Mouse (Mus musculus): Measurements from ENCODE around the gene Muc13. TPM values are rescaled to one million over a fixed set of nuclear protein-coding genes. Genes with fewer than 3 reads are reported as not detected.

The Muc13 gene
- polyA plus RNA-seq, 1 experiment from 2014 or later: 0.06 TPM

DNA sequence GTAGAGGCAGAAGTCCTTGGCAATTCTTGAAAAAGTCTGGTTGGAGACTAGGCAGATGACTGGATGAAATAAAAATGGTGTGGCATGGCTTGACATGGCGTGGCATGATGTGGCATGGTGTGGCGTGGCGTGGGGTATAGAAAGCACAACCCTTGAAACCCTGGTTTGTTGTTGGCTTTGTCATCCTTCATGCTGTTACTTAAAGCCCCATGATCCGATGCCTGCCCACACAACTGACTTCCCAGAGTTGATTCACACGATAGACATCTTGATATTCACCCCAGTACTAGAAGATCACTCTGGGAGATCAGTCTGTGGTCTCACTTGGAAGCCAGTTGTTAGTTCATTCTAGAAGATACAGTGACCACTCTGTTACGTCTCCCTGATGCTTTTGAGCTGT, 16.2 kb upstream of the Muc13 start:
- H3K4me3 ChIP-seq (ENCODE audit: low read length): no peak overlapping the region
- no peak overlapping the region for H3K27ac ChIP-seq (ENCODE audit: low read length)
- H3K27me3 ChIP-seq (ENCODE audit: insufficient read depth, low read length): no peaks in the 10 kb centered on the region
- H3K4me1 ChIP-seq (ENCODE audit: insufficient read depth, low read length): no peaks in the 10 kb centered on the region
- no peak for ATAC-seq (ENCODE audit: low FRiP score, low TSS enrichment)
- no peaks in the 10 kb centered on the region for H3K9me3 ChIP-seq (ENCODE audit: low read length)
- H3K4me2 ChIP-seq (replicated peaks; ENCODE audit: low read depth, low read length): no peak overlapping the region
- no peak overlapping the region for H3K9ac ChIP-seq (replicated peaks; ENCODE audit: low read length)
- WGBS: 90% methylated on average over 6 of the region's 6 CpGs
- no peaks in the 10 kb centered on the region for H3K36me3 ChIP-seq (ENCODE audit: insufficient read depth, low read length)

DNA sequence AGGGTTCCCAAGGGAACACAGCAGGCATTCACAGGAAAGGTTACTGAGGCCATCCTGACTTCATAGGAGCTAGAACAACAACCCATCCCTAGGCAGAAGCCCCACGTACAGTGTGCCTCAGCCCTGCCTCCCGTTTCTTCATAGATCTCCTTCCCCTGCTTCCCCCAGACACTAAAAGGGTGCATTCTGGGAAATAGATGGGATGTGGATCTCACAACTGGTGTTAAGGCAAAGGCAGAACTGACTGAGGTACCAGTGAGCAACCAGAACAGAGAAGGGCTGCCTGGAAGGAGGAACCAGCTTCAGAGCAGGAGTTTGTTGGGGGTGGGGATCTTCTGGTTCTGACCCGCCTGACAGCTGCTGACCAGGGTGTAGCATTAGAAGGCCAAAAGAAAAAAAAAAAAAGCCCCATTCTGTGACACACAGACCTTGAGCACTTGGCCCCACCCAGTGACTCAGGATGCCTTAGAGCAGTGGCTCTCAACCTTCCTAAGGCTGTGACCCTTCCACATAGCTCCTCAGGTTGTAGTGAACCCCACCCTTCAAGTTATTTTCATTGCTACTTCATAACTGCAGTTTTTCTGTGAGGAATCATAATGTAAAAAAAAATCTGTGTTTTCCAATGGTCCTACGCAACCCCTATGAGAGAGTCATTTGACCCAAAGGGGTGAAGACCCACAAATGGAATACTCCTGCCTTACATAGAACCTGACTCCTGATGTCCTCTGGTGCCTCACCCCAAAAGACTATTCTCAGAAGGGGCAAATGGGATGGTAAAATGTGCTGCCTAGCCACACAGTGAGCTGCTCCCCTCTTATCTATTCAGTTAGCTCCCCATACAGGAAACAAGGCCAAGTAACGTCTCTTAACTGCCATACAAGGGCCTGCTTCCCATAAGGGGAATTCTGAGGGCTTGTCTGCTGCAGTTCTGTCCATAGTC, 11.8 kb upstream of the Muc13 start:
- Histone ChIP-seq H3K4me2 (replicated peaks; ENCODE audit: low read depth, low read length) (no peak overlapping the region), H3K4me3 (ENCODE audit: low read length) (no peak overlapping the region), H3K27ac (ENCODE audit: low read length) (no peak overlapping the region), H3K36me3 (ENCODE audit: insufficient read depth, low read length) (no peaks in the 10 kb centered on the region), H3K9me3 (ENCODE audit: low read length) (no peaks in the 10 kb centered on the region), H3K9ac (replicated peaks; ENCODE audit: low read length) (no peak overlapping the region), H3K4me1 (ENCODE audit: insufficient read depth, low read length) (no peaks in the 10 kb centered on the region), H3K27me3 (ENCODE audit: insufficient read depth, low read length) (no peaks in the 10 kb centered on the region)
- 68% methylated on average over 5 of the region's 5 CpGs for WGBS
- ATAC-seq (ENCODE audit: low FRiP score, low TSS enrichment): no peak

- H3K9me3 ChIP-seq (ENCODE audit: low read length): no peaks in the 10 kb centered on the region
- no peak for ATAC-seq (ENCODE audit: low FRiP score, low TSS enrichment)
- H3K4me2 ChIP-seq (replicated peaks; ENCODE audit: low read depth, low read length): no peak overlapping the region
- no peak overlapping the region for H3K27ac ChIP-seq (ENCODE audit: low read length)
- no peaks in the 10 kb centered on the region for H3K27me3 ChIP-seq (ENCODE audit: insufficient read depth, low read length)
- 77% methylated on average over 1 of the region's 1 CpGs for WGBS
- H3K4me1 ChIP-seq (ENCODE audit: insufficient read depth, low read length): no peaks in the 10 kb centered on the region
- H3K9ac ChIP-seq (replicated peaks; ENCODE audit: low read length): no peak overlapping the region
- H3K4me3 ChIP-seq (ENCODE audit: low read length): no peak overlapping the region
- no peaks in the 10 kb centered on the region for H3K36me3 ChIP-seq (ENCODE audit: insufficient read depth, low read length)
Measured at GRCm38 (mm10) chr16:33782729-33783091, 11.1 kb upstream of the Muc13 start.

DNA sequence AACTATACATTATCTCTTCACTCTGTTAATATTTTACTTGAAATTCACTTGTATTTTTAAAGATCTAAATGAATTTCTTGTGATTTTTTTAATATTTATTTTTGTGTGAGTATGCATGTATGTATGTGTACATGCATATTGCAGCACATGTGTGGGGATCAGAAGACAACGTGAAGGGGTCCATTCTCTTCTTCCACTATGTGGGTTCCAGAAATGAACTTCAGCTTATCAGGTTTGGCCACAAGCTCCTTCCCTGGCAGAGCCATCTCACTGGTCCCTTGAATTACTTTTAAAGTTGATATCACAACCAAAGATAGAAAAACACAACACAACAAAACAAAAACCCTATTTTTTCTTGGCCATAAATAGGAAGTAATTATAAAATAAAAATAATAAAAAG, 9.3 kb upstream of the Muc13 start:
- Histone ChIP-seq H3K27me3 (ENCODE audit: insufficient read depth, low read length) (no peaks in the 10 kb centered on the region), H3K9me3 (ENCODE audit: low read length) (no peaks in the 10 kb centered on the region), H3K27ac (ENCODE audit: low read length) (no peak overlapping the region), H3K36me3 (ENCODE audit: insufficient read depth, low read length) (no peaks in the 10 kb centered on the region), H3K4me2 (replicated peaks; ENCODE audit: low read depth, low read length) (no peak overlapping the region), H3K4me3 (ENCODE audit: low read length) (no peak overlapping the region), H3K4me1 (ENCODE audit: insufficient read depth, low read length) (no peaks in the 10 kb centered on the region), H3K9ac (replicated peaks; ENCODE audit: low read length) (no peak overlapping the region)
- WGBS: 89% methylated on average over 1 of the region's 1 CpGs
- ATAC-seq (ENCODE audit: low FRiP score, low TSS enrichment): no peak

- Histone ChIP-seq H3K9ac (replicated peaks; ENCODE audit: low read length) (no peak overlapping the region), H3K27ac (ENCODE audit: low read length) (no peak overlapping the region), H3K4me3 (ENCODE audit: low read length) (no peak overlapping the region), H3K4me1 (ENCODE audit: insufficient read depth, low read length) (no peaks in the 10 kb centered on the region), H3K4me2 (replicated peaks; ENCODE audit: low read depth, low read length) (no peak overlapping the region), H3K27me3 (ENCODE audit: insufficient read depth, low read length) (no peaks in the 10 kb centered on the region), H3K36me3 (ENCODE audit: insufficient read depth, low read length) (no peaks in the 10 kb centered on the region), H3K9me3 (ENCODE audit: low read length) (no peaks in the 10 kb centered on the region)
- 55% methylated on average over 8 of the region's 8 CpGs for WGBS
- ATAC-seq (ENCODE audit: low FRiP score, low TSS enrichment): no peak
Measured at GRCm38 (mm10) chr16:33785092-33785704, 8.6 kb upstream of the Muc13 start.

DNA sequence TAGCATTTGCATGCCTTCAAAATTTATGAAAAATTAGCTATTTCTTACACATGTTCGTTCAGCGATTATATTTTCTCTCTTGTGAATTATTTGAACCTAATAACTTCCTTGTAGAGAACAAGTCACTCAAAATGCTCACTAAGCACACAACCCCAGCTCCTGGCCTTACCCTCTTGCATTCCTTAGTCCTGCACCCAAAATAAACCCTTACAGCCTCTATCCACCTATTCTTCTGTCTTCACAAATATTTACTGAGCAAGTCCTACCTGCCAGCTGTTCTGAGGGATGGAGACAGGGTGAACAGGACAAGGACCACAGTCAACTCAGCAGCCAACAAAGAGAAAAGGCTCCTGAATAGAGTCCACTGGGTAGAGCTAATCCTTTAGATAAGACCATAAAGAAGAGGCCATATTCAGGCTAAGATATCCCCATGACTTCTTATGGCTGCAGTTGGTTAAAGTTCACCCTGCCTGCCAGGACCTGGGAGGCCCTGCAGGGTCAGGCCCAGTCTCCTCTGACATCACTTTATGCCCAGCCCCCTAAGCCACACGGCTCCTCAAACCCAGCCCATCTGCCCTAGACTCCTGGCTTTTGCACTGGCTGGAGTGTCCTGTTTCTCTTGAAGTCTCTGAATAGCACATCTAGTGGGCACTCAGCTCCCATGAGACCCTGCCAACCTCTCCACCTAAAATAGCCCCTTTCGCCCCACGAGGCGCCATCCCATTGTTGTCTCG, 7.0 kb upstream of the Muc13 start:
- no peak overlapping the region for H3K4me2 ChIP-seq (replicated peaks; ENCODE audit: low read depth, low read length)
- H3K4me3 ChIP-seq (ENCODE audit: low read length): no peak overlapping the region
- H3K4me1 ChIP-seq (ENCODE audit: insufficient read depth, low read length): no peaks in the 10 kb centered on the region
- no peak overlapping the region for H3K27ac ChIP-seq (ENCODE audit: low read length)
- H3K27me3 ChIP-seq (ENCODE audit: insufficient read depth, low read length): no peaks in the 10 kb centered on the region
- 81% methylated on average over 7 of the region's 7 CpGs for WGBS
- H3K36me3 ChIP-seq (ENCODE audit: insufficient read depth, low read length): no peaks in the 10 kb centered on the region
- H3K9ac ChIP-seq (replicated peaks; ENCODE audit: low read length): no peak overlapping the region
- no peaks in the 10 kb centered on the region for H3K9me3 ChIP-seq (ENCODE audit: low read length)
- no peak for ATAC-seq (ENCODE audit: low FRiP score, low TSS enrichment)

GRCm38 (mm10) chr16:33795106-33795505, 1.3 kb downstream of the Muc13 start:
- ATAC-seq (ENCODE audit: low FRiP score, low TSS enrichment): no peak
- Histone ChIP-seq H3K36me3 (ENCODE audit: insufficient read depth, low read length) (no peaks in the 10 kb centered on the region), H3K27ac (ENCODE audit: low read length) (no peak overlapping the region), H3K4me1 (ENCODE audit: insufficient read depth, low read length) (no peaks in the 10 kb centered on the region), H3K9ac (replicated peaks; ENCODE audit: low read length) (no peak overlapping the region), H3K4me2 (replicated peaks; ENCODE audit: low read depth, low read length) (no peak overlapping the region), H3K4me3 (ENCODE audit: low read length) (no peak overlapping the region), H3K27me3 (ENCODE audit: insufficient read depth, low read length) (no peaks in the 10 kb centered on the region), H3K9me3 (ENCODE audit: low read length) (no peaks in the 10 kb centered on the region)
- WGBS: 73% methylated on average over 4 of the region's 4 CpGs

DNA sequence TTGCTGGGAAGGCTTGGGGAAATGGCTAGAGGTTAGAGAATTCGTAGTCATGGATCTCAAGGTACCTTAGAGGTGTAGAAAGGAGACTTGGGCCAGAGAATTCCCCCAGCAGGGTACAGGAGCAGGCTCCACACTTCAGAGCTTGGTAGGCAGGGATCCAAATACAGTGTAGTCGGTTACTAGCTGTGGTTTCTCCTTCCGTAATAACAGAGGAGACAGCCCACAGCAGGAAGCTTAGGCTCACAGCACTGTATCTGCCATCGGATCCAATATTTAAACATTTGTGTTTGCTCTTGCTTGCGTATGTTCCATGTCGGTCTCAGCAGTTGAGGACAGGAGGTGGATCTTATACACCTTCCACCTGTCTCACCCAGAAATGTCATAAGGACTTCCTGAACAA, 2.0 kb downstream of the Muc13 start:
- Histone ChIP-seq H3K4me1 (ENCODE audit: insufficient read depth, low read length) (no peaks in the 10 kb centered on the region), H3K27me3 (ENCODE audit: insufficient read depth, low read length) (no peaks in the 10 kb centered on the region), H3K9me3 (ENCODE audit: low read length) (no peaks in the 10 kb centered on the region), H3K4me3 (ENCODE audit: low read length) (no peak overlapping the region), H3K4me2 (replicated peaks; ENCODE audit: low read depth, low read length) (no peak overlapping the region), H3K9ac (replicated peaks; ENCODE audit: low read length) (no peak overlapping the region), H3K36me3 (ENCODE audit: insufficient read depth, low read length) (no peaks in the 10 kb centered on the region), H3K27ac (ENCODE audit: low read length) (no peak overlapping the region)
- 82% methylated on average over 6 of the region's 6 CpGs for WGBS
- ATAC-seq (ENCODE audit: low FRiP score, low TSS enrichment): no peak

DNA sequence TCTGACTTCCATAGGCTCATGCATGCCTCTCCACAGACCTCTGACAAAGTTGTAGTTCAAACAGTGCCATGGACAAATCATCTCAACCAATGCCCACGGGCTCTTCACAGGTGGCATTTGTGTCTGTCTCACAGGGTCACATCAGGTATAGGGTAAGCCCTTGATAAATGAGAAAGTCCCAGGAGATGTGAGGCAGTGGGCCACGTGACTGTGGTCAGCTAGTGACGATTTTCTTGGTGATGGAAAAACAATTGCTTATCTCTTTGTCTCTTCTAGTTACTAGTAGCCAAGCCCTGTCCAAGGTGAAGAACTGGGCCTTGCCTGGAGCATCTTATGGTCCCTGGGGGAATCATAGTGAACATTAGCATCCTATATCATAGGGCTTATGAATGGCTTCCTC, 2.9 kb downstream of the Muc13 start:
- no peak overlapping the region for H3K27ac ChIP-seq (ENCODE audit: low read length)
- ATAC-seq (ENCODE audit: low FRiP score, low TSS enrichment): no peak
- H3K9ac ChIP-seq (replicated peaks; ENCODE audit: low read length): no peak overlapping the region
- no peak overlapping the region for H3K4me2 ChIP-seq (replicated peaks; ENCODE audit: low read depth, low read length)
- 89% methylated on average over 3 of the region's 3 CpGs for WGBS
- H3K9me3 ChIP-seq (ENCODE audit: low read length): no peaks in the 10 kb centered on the region
- no peaks in the 10 kb centered on the region for H3K27me3 ChIP-seq (ENCODE audit: insufficient read depth, low read length)
- H3K4me3 ChIP-seq (ENCODE audit: low read length): no peak overlapping the region
- H3K4me1 ChIP-seq (ENCODE audit: insufficient read depth, low read length): no peaks in the 10 kb centered on the region
- no peaks in the 10 kb centered on the region for H3K36me3 ChIP-seq (ENCODE audit: insufficient read depth, low read length)

DNA sequence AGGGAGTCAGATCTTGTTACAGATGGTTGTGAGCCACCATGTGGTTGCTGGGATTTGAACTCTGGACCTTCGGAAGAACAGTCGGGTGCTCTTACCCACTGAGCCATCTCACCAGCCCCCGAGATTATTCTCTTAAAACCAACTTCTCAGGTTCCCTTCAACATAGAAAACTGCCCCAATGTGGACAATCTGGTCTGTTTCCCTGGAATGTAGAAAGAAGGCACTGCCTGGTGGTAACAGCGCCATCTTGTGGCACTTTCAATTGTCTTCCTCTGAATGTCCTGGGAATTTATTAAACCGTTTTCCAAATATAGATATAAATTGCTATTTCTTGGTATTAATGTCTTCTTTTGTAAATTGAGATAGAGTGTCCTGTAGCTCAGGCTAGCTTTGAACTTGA, 4.0 kb downstream of the Muc13 start:
- Histone ChIP-seq H3K4me3 (ENCODE audit: low read length) (no peak overlapping the region), H3K27me3 (ENCODE audit: insufficient read depth, low read length) (no peaks in the 10 kb centered on the region), H3K4me1 (ENCODE audit: insufficient read depth, low read length) (no peaks in the 10 kb centered on the region), H3K9ac (replicated peaks; ENCODE audit: low read length) (no peak overlapping the region), H3K36me3 (ENCODE audit: insufficient read depth, low read length) (no peaks in the 10 kb centered on the region), H3K9me3 (ENCODE audit: low read length) (no peaks in the 10 kb centered on the region), H3K4me2 (replicated peaks; ENCODE audit: low read depth, low read length) (no peak overlapping the region), H3K27ac (ENCODE audit: low read length) (no peak overlapping the region)
- no peak for ATAC-seq (ENCODE audit: low FRiP score, low TSS enrichment)
- WGBS: 37% methylated on average over 5 of the region's 5 CpGs
